Mouse (Mus musculus) midbrain, postnatal 0 days (tissue): Measurements from ENCODE around the gene Gemin4. TPM values are rescaled to one million over a fixed set of nuclear protein-coding genes. Genes with fewer than 3 reads are reported as not detected.

Source experiments
- ATAC-seq: fragments of 200-750 bp; cut with Nextera tagmentation; 2 replicates; pipeline ENCODE4 v1.8.0; 2017; ENCODE audit warnings: moderate number of reproducible peaks, mild to moderate bottlenecking, moderate TSS enrichment, moderate library complexity; ENCODE audit not compliant: low FRiP score
- DNase-seq: peaks from one replicate; pipeline ENCODE4 v3.0.0-alpha.2; 2015; ENCODE audit warnings: low spot score
- H3K27ac ChIP-seq: fragments of 300-500 bp; sonication (generic); 2 replicates; pipeline ENCODE4 v1.5.1; 2014; ENCODE audit warnings: low read depth, mild to moderate bottlenecking, low read length, mixed read lengths
- H3K27me3 ChIP-seq: fragments of 300-500 bp; sonication (generic); 2 replicates; pipeline ENCODE4 v1.6.1; 2014; ENCODE audit warnings: low read length, control low read depth, mixed read lengths; ENCODE audit not compliant: insufficient read depth
- H3K36me3 ChIP-seq: fragments of 300-500 bp; sonication (generic); 2 replicates; pipeline ENCODE4 v1.6.1; 2014; ENCODE audit warnings: low read length, control low read depth, mixed read lengths; ENCODE audit not compliant: insufficient read depth
- H3K4me1 ChIP-seq: fragments of 300-500 bp; sonication (generic); 2 replicates; pipeline ENCODE4 v1.6.1; 2014; ENCODE audit warnings: mild to moderate bottlenecking, control low read depth, antibody characterized with exemption, low read length, mixed read lengths; ENCODE audit not compliant: insufficient read depth
- H3K4me2 ChIP-seq: fragments of 300-500 bp; sonication (generic); 2 replicates; pipeline ENCODE4 v1.6.1; 2014; ENCODE audit warnings: low read depth, mild to moderate bottlenecking, low read length, mixed read lengths; ENCODE audit not compliant: poor library complexity, severe bottlenecking
- H3K4me3 ChIP-seq: fragments of 300-500 bp; sonication (generic); 2 replicates; pipeline ENCODE4 v1.5.1; 2014; ENCODE audit warnings: low read depth, mild to moderate bottlenecking, low read length, moderate library complexity
- H3K9ac ChIP-seq: fragments of 300-500 bp; sonication (generic); replicated peaks from 2 replicates; pipeline ENCODE4 v1.6.1; 2014; ENCODE audit warnings: mild to moderate bottlenecking, low read length, moderate library complexity, mixed read lengths; ENCODE audit not compliant: poor library complexity, severe bottlenecking
- H3K9me3 ChIP-seq: fragments of 300-500 bp; sonication (generic); 2 replicates; pipeline ENCODE4 v1.6.1; 2016; ENCODE audit warnings: low read length, control low read depth
- CTCF ChIP-seq: IDR thresholded peaks from 2 replicates; pipeline ENCODE4 v1.5.1; 2016; ENCODE audit warnings: antibody characterized with exemption, mild to moderate bottlenecking
- WGBS: fragments of 180-500 bp; shearing (Covaris S2); extraction: QIAGEN DNeasy Blood & Tissue Kit; methylation state at CpG from one replicate; pipeline ENCODE4 v1.1.7; 2014; 5-methylcytosine and 5-hydroxymethylcytosine counted together
- polyA plus RNA-seq: library from polyadenylated mRNA; unstranded; fragments of >200 nt; fragmentation: Nextera tagmentation; extraction: Ambion mirVana; gene quantifications from 2 replicates; pipeline ENCODE4 v1.2.1, GENCODE M21; 2015
- total RNA-seq: library from RNA; depleted of rRNA; stranded (reverse); fragments of >200 nt; gene quantifications from 2 replicates; pipeline ENCODE4 v1.2.3, GENCODE M21; 2014

Gemin4 gene
- total and polyA plus RNA-seq, 2 experiments from 2014 or later, result 7.4 to 10.1 TPM

DNA sequence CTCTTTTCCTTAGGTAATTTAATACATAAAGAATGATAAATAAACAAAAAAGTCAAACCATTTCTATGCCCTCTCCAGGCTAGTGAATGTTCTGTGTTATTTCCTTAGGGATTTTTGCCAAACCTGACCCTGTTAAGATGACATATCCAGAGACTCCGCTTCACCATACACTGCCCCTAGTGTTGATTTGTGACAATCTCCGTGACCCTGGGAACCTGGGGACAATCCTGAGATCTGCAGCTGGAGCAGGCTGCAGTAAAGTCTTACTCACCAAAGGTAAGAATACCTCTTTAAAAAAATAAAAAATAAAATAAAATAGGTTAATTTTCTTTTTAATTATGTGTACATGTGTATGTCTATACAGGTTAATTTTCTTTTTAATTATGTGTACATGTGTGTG, 29.8 kb upstream of the Gemin4 start:
- TF ChIP-seq CTCF, result peak; percentile 48
- H3K27me3 ChIP-seq, result no peaks in the 10 kb centered on the region
- no peak overlapping the region for H3K4me3 ChIP-seq
- no peak overlapping the region for H3K27ac ChIP-seq
- H3K9ac ChIP-seq, result no peak overlapping the region
- peaks cover 29% of the 10 kb centered on the region for H3K36me3 ChIP-seq
- ATAC-seq (no peak), DNase-seq (no peak)
- 44% methylated on average over 2 of the region's 2 CpGs for WGBS
- peaks cover 5% of the 10 kb centered on the region; the same call in 1 of the 2 replicates for H3K4me1 ChIP-seq
- H3K9me3 ChIP-seq, result no peaks in the 10 kb centered on the region
- H3K4me2 ChIP-seq, result no peak overlapping the region

DNA sequence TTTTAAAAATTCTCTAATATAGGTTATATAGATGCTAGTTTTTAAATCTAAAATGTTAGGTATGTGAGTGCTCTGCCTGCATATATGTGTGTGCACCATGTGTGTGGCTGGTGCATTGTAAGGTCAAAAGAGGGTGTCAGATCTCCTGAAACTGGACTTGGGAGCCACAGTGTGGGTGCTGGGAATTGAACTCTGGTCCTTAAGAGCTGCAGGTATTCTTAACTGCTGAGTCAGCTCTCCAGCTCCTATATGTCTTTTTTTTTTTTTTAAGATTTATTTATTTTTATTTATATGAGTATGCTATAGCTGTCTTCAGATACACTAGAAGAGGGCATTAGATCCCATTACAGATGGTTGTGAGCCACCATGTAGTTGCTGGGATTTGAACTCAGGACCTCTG, 29.0 kb upstream of the Gemin4 start:
- no peak for ATAC-seq
- Histone ChIP-seq H3K27me3 (no peaks in the 10 kb centered on the region), H3K4me3 (no peak overlapping the region), H3K36me3 (peaks cover 28% of the 10 kb centered on the region), H3K4me1 (peaks cover 5% of the 10 kb centered on the region; the same call in 1 of the 2 replicates), H3K4me2 (no peak overlapping the region), H3K9me3 (no peaks in the 10 kb centered on the region), H3K27ac (no peak overlapping the region), H3K9ac (no peak overlapping the region)
- no peak for TF ChIP-seq CTCF
- DNase-seq, result no peak

DNA sequence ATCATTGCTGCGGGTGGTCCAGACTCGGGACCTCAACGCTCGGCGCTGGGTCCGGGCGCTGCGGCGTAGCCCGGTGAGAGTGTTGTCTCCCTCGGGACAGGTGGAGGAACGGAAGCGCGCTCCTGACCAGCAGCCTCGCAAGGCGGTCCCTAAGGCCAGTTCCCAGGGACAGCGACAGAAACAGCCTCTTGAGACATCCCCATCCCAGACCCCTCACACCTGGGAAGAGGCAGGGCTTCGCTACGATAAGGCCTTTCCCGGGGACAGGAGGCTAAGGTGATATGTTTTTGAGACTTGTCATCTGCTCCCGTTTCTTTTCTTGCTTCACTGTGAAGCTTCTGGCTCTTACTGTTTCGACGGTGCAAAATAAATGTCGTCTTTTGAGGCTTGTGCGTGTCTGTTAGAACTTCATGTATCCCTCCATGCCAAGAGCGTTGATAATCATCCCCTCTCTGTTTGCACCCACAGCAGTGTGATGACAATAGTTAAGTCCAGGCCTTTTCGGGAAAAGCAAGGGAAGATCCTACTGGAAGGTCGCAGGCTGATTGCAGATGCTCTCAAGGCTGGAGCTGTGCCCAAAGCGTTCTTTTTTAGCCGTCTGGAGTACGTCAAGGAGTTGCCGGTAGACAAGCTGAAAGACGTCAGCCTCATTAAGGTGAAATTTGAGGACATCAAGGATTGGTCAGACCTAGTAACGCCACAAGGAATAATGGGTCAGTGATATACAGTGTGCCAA, 26.5 kb upstream of the Gemin4 start:
- Histone ChIP-seq H3K27ac (peak overlapping the region; percentile 92), H3K4me1 (peaks cover 5% of the 10 kb centered on the region; the same call in 1 of the 2 replicates), H3K9ac (peak overlapping the region; percentile 90), H3K36me3 (peaks cover 16% of the 10 kb centered on the region), H3K4me3 (peak overlapping the region; percentile 86), H3K27me3 (no peaks in the 10 kb centered on the region), H3K9me3 (no peaks in the 10 kb centered on the region), H3K4me2 (peak overlapping the region; percentile 79)
- no peak for TF ChIP-seq CTCF
- DNase-seq, result no peak
- ATAC-seq, result no peak
- WGBS, result 3% methylated on average over 34 of the region's 34 CpGs

GRCm38 (mm10) chr11:76242901-76243810, 25.7 kb upstream of the Gemin4 start, which contains the start of the genes Mrm3 and Glod4:
Gene Mrm3, plus strand, starts transcription at chr11:76243715.
Gene Glod4, minus strand, starts transcription at chr11:76243725.
- peak; percentile 95 for DNase-seq
- H3K4me1 ChIP-seq, result peaks cover 5% of the 10 kb centered on the region; the same call in 1 of the 2 replicates
- ATAC-seq, result peak; percentile 87
- peak within 1 kb of the TSS; percentile 79 for H3K4me2 ChIP-seq
- peak within 1 kb of the TSS; percentile 92 for H3K27ac ChIP-seq
- H3K36me3 ChIP-seq, result peaks cover 12% of the 10 kb centered on the region; the same call in 1 of the 2 replicates
- H3K9ac ChIP-seq, result peak within 1 kb of the TSS; percentile 90
- H3K27me3 ChIP-seq, result no peaks in the 10 kb centered on the region
- H3K4me3 ChIP-seq, result peak within 1 kb of the TSS; percentile 86
- TF ChIP-seq CTCF, result no peak
- WGBS, result under 1% methylated on average over 56 of the region's 61 CpGs
- no peaks in the 10 kb centered on the region for H3K9me3 ChIP-seq

- DNase-seq (no peak), ATAC-seq (no peak)
- Histone ChIP-seq H3K4me1 (peaks cover 5% of the 10 kb centered on the region; the same call in 1 of the 2 replicates), H3K9ac (no peak overlapping the region), H3K36me3 (peaks cover 32% of the 10 kb centered on the region), H3K9me3 (no peaks in the 10 kb centered on the region), H3K4me2 (no peak overlapping the region), H3K27me3 (no peaks in the 10 kb centered on the region), H3K4me3 (no peak overlapping the region), H3K27ac (no peak overlapping the region)
- TF ChIP-seq CTCF, result no peak
- WGBS, result 99% methylated on average over 2 of the region's 2 CpGs
Measured at GRCm38 (mm10) chr11:76239750-76240149, 22.3 kb upstream of the Gemin4 start.
